Mouse (Mus musculus) megakaryocyte-erythroid progenitor cell, adult 5 weeks (primary cell): ENCODE data around the gene Ogfod3. TPM values are rescaled to one million over a fixed set of nuclear protein-coding genes. Genes with fewer than 3 reads are reported as not detected.

Source experiments
- polyA plus RNA-seq: library from polyadenylated mRNA; stranded (reverse); fragments of >175 nt; gene quantifications from 2 replicates; pipeline ENCODE4 v1.2.3, GENCODE M21; 2012

The Ogfod3 gene
- 14.7 and 17.2 TPM in 2 replicates for polyA plus RNA-seq

GRCm38 (mm10) chr11:121204161-121205006 is at the start of gene Ogfod3, which contains the start of gene Hexdc:
TSS of gene Ogfod3 (minus strand) at chr11:121204711.
TSS of gene Hexdc (plus strand) at chr11:121204433.

GRCm38 (mm10) chr11:121236564-121237344 is 32.2 kb upstream of the Ogfod3 start, which contains the start of gene Narf:
TSS of gene Narf (plus strand) at chr11:121237253.

GRCm38 (mm10) chr11:121229018-121229439 is 24.5 kb upstream of the Ogfod3 start, which contains the start of gene Cybc1:
TSS of gene Cybc1 (minus strand) at chr11:121229322.

GRCm38 (mm10) chr11:121159971-121160370 is 44.5 kb downstream of the Ogfod3 start, which contains the start of gene Uts2r:
TSS of gene Uts2r (plus strand) at chr11:121160271.

GRCm38 (mm10) chr11:121145865-121146264 is 58.6 kb downstream of the Ogfod3 start, which contains the start of gene Tex19.1:
TSS of gene Tex19.1 (plus strand) at chr11:121146143.

Other genes with a start within 250 kb of the Ogfod3 start
- 177 and 184 TPM in 2 replicates for gene Csnk1d, start 213.4 kb downstream of the Ogfod3 start, polyA plus RNA-seq
- 9.9 and 11.8 TPM in 2 replicates for gene Cd7, start 165.3 kb downstream of the Ogfod3 start, polyA plus RNA-seq
- not detected in 2 replicates for gene Sectm1b, start 141.1 kb downstream of the Ogfod3 start, polyA plus RNA-seq
- gene Sectm1a, start 123.5 kb downstream of the Ogfod3 start, polyA plus RNA-seq: not detected in 2 replicates
- not detected in 2 replicates for gene Tex19.2, start 86.0 kb downstream of the Ogfod3 start, polyA plus RNA-seq
- not detected in 2 replicates for gene Tex19.1, start 58.6 kb downstream of the Ogfod3 start, polyA plus RNA-seq
- not detected in 2 replicates for gene Uts2r, start 44.4 kb downstream of the Ogfod3 start, polyA plus RNA-seq
- 7.2 and 7.6 TPM in 2 replicates for gene Hexdc, start 278 bp downstream of the Ogfod3 start, polyA plus RNA-seq
- 23.5 and 27.6 TPM in 2 replicates for gene Cybc1, start 24.6 kb upstream of the Ogfod3 start, polyA plus RNA-seq
- gene Narf, start 32.5 kb upstream of the Ogfod3 start, polyA plus RNA-seq: 3.7 and 4.5 TPM in 2 replicates
- gene Foxk2, start 55.3 kb upstream of the Ogfod3 start, polyA plus RNA-seq: 25.9 and 30.6 TPM in 2 replicates
- gene Wdr45b, start 149.7 kb upstream of the Ogfod3 start, polyA plus RNA-seq: 28.4 and 38.6 TPM in 2 replicates
- gene Rab40b, start 183.5 kb upstream of the Ogfod3 start, polyA plus RNA-seq: 0.88 and 1.3 TPM in 2 replicates
- gene Fn3krp, start 216.7 kb upstream of the Ogfod3 start, polyA plus RNA-seq: 2.2 and 2.8 TPM in 2 replicates
- gene Fn3k, start 230.2 kb upstream of the Ogfod3 start, polyA plus RNA-seq: 0.12 and 0.29 TPM in 2 replicates
- gene Tbcd, start 247.2 kb upstream of the Ogfod3 start, polyA plus RNA-seq: 4.7 and 5.6 TPM in 2 replicates